Mouse (Mus musculus) stomach, postnatal 0 days (tissue): ENCODE results near the gene Islr.
A peak's percentile ranks its signal among the peaks of the same experiment; 100 is the strongest.

Source experiments
- CTCF ChIP-seq: IDR thresholded peaks from 2 replicates; pipeline ENCODE4 v1.5.1; 2016; ENCODE audit warnings: antibody characterized with exemption, low read depth, mild to moderate bottlenecking, moderate library complexity
- EP300 ChIP-seq: optimal IDR thresholded peaks from 2 replicates; pipeline ENCODE3; 2016; ENCODE audit warnings: antibody characterized with exemption

- TF ChIP-seq CTCF, result peak; percentile 71
- TF ChIP-seq EP300, result no peak
These were observed at the start of gene Islr, which contains the start of gene Islr2 for GRCm38 (mm10) chr9:58203516-58204447.
